Mouse (Mus musculus) stomach, postnatal 0 days (tissue): ENCODE measurements around the gene Spats1.

ENCODE experiments used
- CTCF ChIP-seq: IDR thresholded peaks from 2 replicates; pipeline ENCODE4 v1.5.1; 2016; ENCODE audit warnings: antibody characterized with exemption, low read depth, mild to moderate bottlenecking, moderate library complexity
- EP300 ChIP-seq: optimal IDR thresholded peaks from 2 replicates; pipeline ENCODE3; 2016; ENCODE audit warnings: antibody characterized with exemption

DNA sequence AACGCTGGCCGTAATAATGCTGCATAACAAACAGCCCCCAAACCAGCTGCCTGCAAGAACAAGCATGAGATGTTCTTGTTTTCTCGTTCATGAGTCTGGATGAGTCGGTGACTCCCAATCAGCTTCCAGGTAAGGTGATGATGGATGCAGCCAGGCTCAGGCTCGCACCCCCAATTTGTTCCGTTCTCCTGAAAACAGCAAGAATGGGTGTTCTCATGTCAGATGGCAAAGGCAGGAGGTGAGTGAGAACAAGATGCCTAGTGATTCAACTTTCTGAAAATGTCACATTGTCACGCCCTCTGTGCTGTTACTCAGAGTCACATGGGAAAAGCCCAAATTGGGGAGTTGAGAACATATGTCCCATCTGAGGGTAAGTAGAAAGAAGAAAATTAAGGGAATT lies 10.4 kb upstream of the Spats1 start:
- TF ChIP-seq CTCF, result no peak
- TF ChIP-seq EP300, result no peak
